Mouse (Mus musculus): ENCODE results near the gene Alox12b. TPM values are rescaled to one million over a fixed set of nuclear protein-coding genes. Genes with fewer than 3 reads are reported as not detected.

The Alox12b gene
- polyA plus RNA-seq, 1 experiment from 2014 or later = not detected

DNA sequence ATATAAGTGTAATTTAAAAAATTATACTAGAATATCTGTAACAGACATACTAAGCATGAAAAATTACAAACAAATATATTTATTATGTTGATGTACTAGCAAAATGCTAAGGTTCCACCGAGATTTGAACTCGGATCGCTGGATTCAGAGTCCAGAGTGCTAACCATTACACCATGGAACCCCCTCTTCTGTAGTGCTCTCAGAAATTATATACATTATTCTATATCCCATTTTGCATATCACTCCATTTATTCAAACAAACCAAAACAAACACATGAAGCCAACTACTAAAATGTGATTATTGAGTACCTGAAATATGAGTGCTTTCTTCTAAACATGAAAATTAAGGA is 32.3 kb upstream of the Alox12b start:
- Histone ChIP-seq H3K27me3 (replicated peaks) (peaks cover 62% of the 10 kb centered on the region), H3K4me1 (peaks cover 57% of the 10 kb centered on the region), H3K4me2 (peak overlapping the region; percentile 99), H3K4me3 (peak overlapping the region; percentile 75), H3K9ac (no peak overlapping the region), H3K27ac (no peak overlapping the region), H3K9me3 (replicated peaks) (no peaks in the 10 kb centered on the region), H3K36me3 (no peaks in the 10 kb centered on the region)
- ATAC-seq = peak; percentile 58
- 0% methylated on average over 3 of the region's 3 CpGs for WGBS (ENCODE audit: insufficient replicate concordance)

GRCm38 (mm10) chr11:69125041-69125851 is 31.5 kb upstream of the Alox12b start:
- Histone ChIP-seq H3K4me3 (peak overlapping the region; percentile 64), H3K36me3 (no peaks in the 10 kb centered on the region), H3K4me2 (peak overlapping the region; percentile 90), H3K9ac (peak overlapping the region; percentile 63), H3K27me3 (replicated peaks) (peaks cover 61% of the 10 kb centered on the region), H3K9me3 (replicated peaks) (no peaks in the 10 kb centered on the region), H3K4me1 (peaks cover 49% of the 10 kb centered on the region), H3K27ac (peak overlapping the region; percentile 52; the same call in 1 of the 2 replicates)
- under 1% methylated on average over 24 of the region's 24 CpGs for WGBS (ENCODE audit: insufficient replicate concordance)
- peak; percentile 49 for ATAC-seq

- ATAC-seq = no peak
- Histone ChIP-seq H3K9ac (peak within 1 kb of the TSS; percentile 63), H3K4me2 (peak within 1 kb of the TSS; percentile 90), H3K27ac (peak within 1 kb of the TSS; percentile 52; the same call in 1 of the 2 replicates), H3K9me3 (replicated peaks) (no peaks in the 10 kb centered on the region), H3K4me3 (peak within 1 kb of the TSS; percentile 64), H3K4me1 (peaks cover 45% of the 10 kb centered on the region), H3K27me3 (replicated peaks) (peaks cover 57% of the 10 kb centered on the region), H3K36me3 (no peaks in the 10 kb centered on the region)
- 7% methylated on average over 3 of the region's 3 CpGs for WGBS (ENCODE audit: insufficient replicate concordance)
These were observed 31.1 kb upstream of the Alox12b start, which contains the start of gene Aloxe3 for GRCm38 (mm10) chr11:69125852-69125918. TSS of gene Aloxe3 (plus strand) at chr11:69125896.

GRCm38 (mm10) chr11:69125919-69126705 is 30.7 kb upstream of the Alox12b start:
- WGBS (ENCODE audit: insufficient replicate concordance) = 16% methylated on average over 20 of the region's 20 CpGs
- Histone ChIP-seq H3K36me3 (no peaks in the 10 kb centered on the region), H3K4me1 (peaks cover 40% of the 10 kb centered on the region), H3K4me3 (peak overlapping the region; percentile 64), H3K27ac (no peak overlapping the region), H3K4me2 (peak overlapping the region; percentile 90), H3K9me3 (replicated peaks) (no peaks in the 10 kb centered on the region), H3K9ac (peak overlapping the region; percentile 63), H3K27me3 (replicated peaks) (peaks cover 53% of the 10 kb centered on the region)
- ATAC-seq = no peak

- peaks cover 50% of the 10 kb centered on the region for H3K27me3 ChIP-seq (replicated peaks)
These were observed 30.1 kb upstream of the Alox12b start for GRCm38 (mm10) chr11:69126706-69127095.

GRCm38 (mm10) chr11:69128426-69129122 is 28.2 kb upstream of the Alox12b start:
- WGBS (ENCODE audit: insufficient replicate concordance) = 36% methylated on average over 8 of the region's 8 CpGs

More at GRCm38 (mm10) chr11:69126706-69127095, 30.1 kb upstream of the Alox12b start:
- H3K4me2 ChIP-seq = peak overlapping the region; percentile 90
- ATAC-seq = no peak
- no peaks in the 10 kb centered on the region for H3K9me3 ChIP-seq (replicated peaks)
- no peak overlapping the region for H3K27ac ChIP-seq
- H3K36me3 ChIP-seq = no peaks in the 10 kb centered on the region
- peak overlapping the region; percentile 64; the same call in 1 of the 2 replicates for H3K4me3 ChIP-seq
- H3K9ac ChIP-seq = no peak overlapping the region
- peaks cover 35% of the 10 kb centered on the region for H3K4me1 ChIP-seq
- 56% methylated on average over 2 of the region's 2 CpGs for WGBS (ENCODE audit: insufficient replicate concordance)

GRCm38 (mm10) chr11:69133566-69133922 is 23.2 kb upstream of the Alox12b start:
- peak overlapping the region; percentile 67 for H3K4me2 ChIP-seq
- no peak overlapping the region for H3K9ac ChIP-seq
- H3K27ac ChIP-seq = no peak overlapping the region
- H3K4me1 ChIP-seq = peaks cover 14% of the 10 kb centered on the region
- ATAC-seq = no peak
- no peaks in the 10 kb centered on the region for H3K9me3 ChIP-seq (replicated peaks)
- H3K4me3 ChIP-seq = peak overlapping the region; percentile 45
- 31% methylated on average over 5 of the region's 5 CpGs for WGBS (ENCODE audit: insufficient replicate concordance)
- no peaks in the 10 kb centered on the region for H3K36me3 ChIP-seq
- peaks cover 39% of the 10 kb centered on the region for H3K27me3 ChIP-seq (replicated peaks)

More at GRCm38 (mm10) chr11:69128426-69129122, 28.2 kb upstream of the Alox12b start:
- peaks cover 21% of the 10 kb centered on the region for H3K4me1 ChIP-seq
- H3K36me3 ChIP-seq = no peaks in the 10 kb centered on the region
- ATAC-seq = no peak
- no peak overlapping the region for H3K4me2 ChIP-seq
- no peak overlapping the region for H3K27ac ChIP-seq
- peaks cover 53% of the 10 kb centered on the region for H3K27me3 ChIP-seq (replicated peaks)
- H3K4me3 ChIP-seq = no peak overlapping the region
- no peak overlapping the region for H3K9ac ChIP-seq
- H3K9me3 ChIP-seq (replicated peaks) = no peaks in the 10 kb centered on the region

DNA sequence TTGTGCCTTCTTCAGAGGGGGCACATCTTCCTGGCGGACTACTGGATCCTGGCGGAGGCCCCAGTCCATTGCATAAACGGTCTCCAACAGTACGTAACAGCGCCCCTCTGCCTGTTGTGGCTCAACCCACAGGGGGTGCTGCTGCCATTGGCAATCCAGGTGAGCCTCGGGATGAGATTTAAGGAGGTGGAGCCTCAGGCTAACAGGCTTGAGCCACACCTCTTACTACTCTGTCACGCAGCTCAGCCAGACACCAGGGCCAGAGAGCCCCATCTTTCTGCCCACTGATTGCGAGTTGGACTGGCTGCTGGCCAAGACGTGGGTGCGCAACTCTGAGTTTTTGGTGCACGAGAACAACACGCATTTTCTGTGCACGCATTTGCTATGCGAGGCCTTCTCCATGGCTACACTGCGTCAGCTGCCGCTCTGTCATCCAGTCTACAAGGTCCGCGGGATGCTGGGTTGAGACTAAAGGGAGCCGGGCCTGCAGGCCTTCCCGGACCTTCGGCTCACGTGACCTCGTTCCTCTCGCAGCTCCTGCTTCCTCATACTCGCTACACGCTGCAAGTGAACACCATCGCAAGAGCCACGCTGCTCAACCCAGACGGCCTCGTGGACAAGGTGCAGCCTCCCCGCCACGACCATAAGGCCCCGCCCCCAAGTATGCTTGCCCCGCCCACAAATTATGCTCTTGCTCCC is 22.7 kb upstream of the Alox12b start:
- Histone ChIP-seq H3K27me3 (replicated peaks) (peaks cover 38% of the 10 kb centered on the region), H3K9ac (peak overlapping the region; percentile 45; the same call in 1 of the 2 replicates), H3K27ac (no peak overlapping the region), H3K9me3 (replicated peaks) (no peaks in the 10 kb centered on the region), H3K4me2 (peak overlapping the region; percentile 67), H3K36me3 (no peaks in the 10 kb centered on the region), H3K4me1 (peaks cover 14% of the 10 kb centered on the region), H3K4me3 (peak overlapping the region; percentile 45)
- WGBS (ENCODE audit: insufficient replicate concordance) = 6% methylated on average over 34 of the region's 34 CpGs
- ATAC-seq = peak; percentile 42

- peak; percentile 41; the same call in 1 of the 2 replicates for ATAC-seq
These were observed 22.2 kb upstream of the Alox12b start for GRCm38 (mm10) chr11:69134622-69134968.

GRCm38 (mm10) chr11:69135361-69135760 is 21.4 kb upstream of the Alox12b start:
- no peak overlapping the region for H3K4me3 ChIP-seq

More at GRCm38 (mm10) chr11:69134622-69134968, 22.2 kb upstream of the Alox12b start:
- no peak overlapping the region for H3K27ac ChIP-seq
- peaks cover 14% of the 10 kb centered on the region for H3K4me1 ChIP-seq
- H3K4me3 ChIP-seq = peak overlapping the region; percentile 45
- peak overlapping the region; percentile 67 for H3K4me2 ChIP-seq
- no peaks in the 10 kb centered on the region for H3K9me3 ChIP-seq (replicated peaks)
- peaks cover 38% of the 10 kb centered on the region for H3K27me3 ChIP-seq (replicated peaks)
- H3K36me3 ChIP-seq = no peaks in the 10 kb centered on the region
- H3K9ac ChIP-seq = no peak overlapping the region
- WGBS (ENCODE audit: insufficient replicate concordance) = 37% methylated on average over 8 of the region's 8 CpGs

GRCm38 (mm10) chr11:69147546-69147945 is 9.2 kb upstream of the Alox12b start:
- WGBS (ENCODE audit: insufficient replicate concordance) = 74% methylated on average over 7 of the region's 7 CpGs
- no peaks in the 10 kb centered on the region for H3K36me3 ChIP-seq
- H3K4me1 ChIP-seq = no peaks in the 10 kb centered on the region
- H3K27ac ChIP-seq = no peak overlapping the region
- H3K9me3 ChIP-seq (replicated peaks) = no peaks in the 10 kb centered on the region
- no peak for ATAC-seq
- no peak overlapping the region for H3K9ac ChIP-seq
- peaks cover 33% of the 10 kb centered on the region for H3K27me3 ChIP-seq (replicated peaks)
- H3K4me3 ChIP-seq = no peak overlapping the region
- H3K4me2 ChIP-seq = no peak overlapping the region

More at GRCm38 (mm10) chr11:69135361-69135760, 21.4 kb upstream of the Alox12b start:
- WGBS (ENCODE audit: insufficient replicate concordance) = 68% methylated on average over 6 of the region's 6 CpGs
- ATAC-seq = no peak
- Histone ChIP-seq H3K36me3 (no peaks in the 10 kb centered on the region), H3K9me3 (replicated peaks) (no peaks in the 10 kb centered on the region), H3K27me3 (replicated peaks) (peaks cover 38% of the 10 kb centered on the region), H3K4me1 (peaks cover 14% of the 10 kb centered on the region), H3K27ac (no peak overlapping the region), H3K9ac (no peak overlapping the region), H3K4me2 (no peak overlapping the region)
